Mouse (Mus musculus) testis, adult 2 months (tissue): ENCODE data around the gene Shld1. TPM values are rescaled to one million over a fixed set of nuclear protein-coding genes. Genes with fewer than 3 reads are reported as not detected.
A peak's percentile ranks its signal among the peaks of the same experiment; 100 is the strongest.

Experiments
- H3K27ac ChIP-seq: fragments of 200-500 bp; 2 replicates; pipeline ENCODE4 v1.5.1; 2012; ENCODE audit warnings: low read depth, low read length; ENCODE audit not compliant: control insufficient read depth, insufficient read depth
- H3K27me3 ChIP-seq: fragments of 200-500 bp; 2 replicates; pipeline ENCODE4 v1.6.1; 2012; ENCODE audit warnings: mild to moderate bottlenecking, low read length, moderate library complexity; ENCODE audit not compliant: control insufficient read depth, insufficient read depth
- H3K36me3 ChIP-seq: fragments of 200-500 bp; 2 replicates; pipeline ENCODE4 v1.6.1; 2012; ENCODE audit warnings: mild to moderate bottlenecking, low read length; ENCODE audit not compliant: control insufficient read depth, insufficient read depth
- H3K4me1 ChIP-seq: fragments of 200-500 bp; 2 replicates; pipeline ENCODE4 v1.6.1; 2012; ENCODE audit warnings: low read length; ENCODE audit not compliant: control insufficient read depth, insufficient read depth
- H3K4me3 ChIP-seq: fragments of 200-500 bp; 2 replicates; pipeline ENCODE4 v1.5.1; 2012; ENCODE audit warnings: low read depth, mild to moderate bottlenecking, low read length, moderate library complexity, mixed read lengths; ENCODE audit not compliant: control insufficient read depth
- CTCF ChIP-seq: fragments of 200-500 bp; IDR thresholded peaks from 2 replicates; pipeline ENCODE4 v1.5.1; 2012; ENCODE audit warnings: low read depth, mild to moderate bottlenecking, inconsistent platforms, low read length, moderate library complexity; ENCODE audit not compliant: control insufficient read depth, insufficient read depth, insufficient replicate concordance
- POLR2A ChIP-seq: fragments of 200-500 bp; IDR thresholded peaks from 2 replicates; pipeline ENCODE4 v1.6.1; 2012; ENCODE audit warnings: low read depth, mild to moderate bottlenecking, inconsistent platforms, low read length, moderate library complexity; ENCODE audit not compliant: control insufficient read depth
- polyA plus RNA-seq: library from polyadenylated mRNA; depleted of rRNA; stranded (reverse); fragments of >200 nt; gene quantifications from 2 replicates; pipeline ENCODE4 v1.2.3, GENCODE M21; 2012; rRNA removed

The Shld1 gene
- polyA plus RNA-seq, 1 experiment: 2.7 TPM

DNA sequence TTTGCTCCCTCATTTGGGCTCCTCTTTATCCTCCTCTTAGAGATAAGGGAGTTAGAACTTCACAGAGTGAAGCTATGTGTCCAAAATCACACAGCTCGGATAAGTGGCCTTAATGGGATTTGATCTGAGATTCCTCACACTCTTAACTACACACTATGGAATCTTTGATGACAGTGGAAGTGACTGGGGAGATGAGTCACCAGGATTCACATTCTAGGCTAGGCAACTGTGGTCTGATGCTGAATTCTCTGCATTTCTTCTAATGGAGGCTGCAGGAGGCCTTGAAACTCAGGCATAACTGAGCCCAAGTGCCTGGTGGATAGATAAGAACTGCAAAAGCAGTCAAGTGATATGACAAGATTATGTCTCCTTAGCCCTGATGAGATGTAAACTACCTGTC is 84.1 kb downstream of the Shld1 start:
- no peak for TF ChIP-seq POLR2A
- no peak for TF ChIP-seq CTCF
- Histone ChIP-seq H3K27me3 (no peaks in the 10 kb centered on the region), H3K4me1 (no peaks in the 10 kb centered on the region), H3K4me3 (no peak overlapping the region), H3K27ac (no peak overlapping the region), H3K36me3 (no peaks in the 10 kb centered on the region)

- no peaks in the 10 kb centered on the region for H3K36me3 ChIP-seq
- H3K27me3 ChIP-seq: no peaks in the 10 kb centered on the region
- no peak within 1 kb of the TSS for H3K27ac ChIP-seq
- no peaks in the 10 kb centered on the region for H3K4me1 ChIP-seq
- TF ChIP-seq POLR2A (no peak), CTCF (no peak)
- peak within 1 kb of the TSS; percentile 54 for H3K4me3 ChIP-seq
Observed at GRCm38 (mm10) chr2:132780978-132781377, 94.2 kb downstream of the Shld1 start, which contains the start of gene Chgb. Gene Chgb (plus strand): TSS chr2:132781278.

DNA sequence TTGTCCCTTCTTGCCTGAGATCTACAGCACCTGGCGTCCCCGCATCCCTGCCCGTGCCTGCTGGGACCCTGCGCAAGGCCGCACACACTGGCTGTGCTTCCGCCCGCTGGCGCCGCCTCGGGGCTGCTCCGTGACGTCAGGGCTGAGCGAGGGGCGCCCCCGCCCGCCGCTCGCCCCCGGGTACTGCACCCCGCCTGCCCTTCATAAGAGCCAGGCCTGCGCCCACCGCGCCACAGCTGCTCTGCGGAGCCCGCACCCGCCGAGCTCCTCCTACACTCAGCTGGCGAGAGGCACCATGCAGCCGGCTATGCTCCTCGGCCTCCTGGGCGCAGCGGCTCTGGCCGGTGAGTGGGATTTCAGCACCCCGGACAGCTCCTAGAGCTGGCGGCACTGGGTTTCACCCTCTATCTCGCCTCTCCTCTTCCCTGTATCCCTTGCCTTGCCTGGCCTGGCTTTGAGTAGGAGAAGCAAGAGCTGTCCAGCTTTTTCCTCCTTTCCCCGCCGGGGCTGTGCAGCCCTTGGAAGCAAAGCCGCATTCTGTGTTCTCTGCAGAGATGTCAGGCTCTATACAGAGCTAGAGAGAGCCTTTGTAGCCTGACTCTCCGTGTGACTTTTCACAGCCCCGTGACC is 94.8 kb downstream of the Shld1 start:
- Histone ChIP-seq H3K4me3 (peak overlapping the region; percentile 54), H3K27me3 (no peaks in the 10 kb centered on the region), H3K36me3 (no peaks in the 10 kb centered on the region), H3K27ac (no peak overlapping the region), H3K4me1 (no peaks in the 10 kb centered on the region)
- TF ChIP-seq CTCF: no peak
- no peak for TF ChIP-seq POLR2A

GRCm38 (mm10) chr2:132784039-132784438 is 97.3 kb downstream of the Shld1 start:
- H3K27me3 ChIP-seq: no peaks in the 10 kb centered on the region
- no peak overlapping the region for H3K27ac ChIP-seq
- no peak overlapping the region for H3K4me3 ChIP-seq
- no peaks in the 10 kb centered on the region for H3K36me3 ChIP-seq
- H3K4me1 ChIP-seq: no peaks in the 10 kb centered on the region
- TF ChIP-seq POLR2A (no peak), CTCF (no peak)

GRCm38 (mm10) chr2:132793441-132794203 is 106.9 kb downstream of the Shld1 start:
- Histone ChIP-seq H3K4me3 (peak overlapping the region; percentile 50), H3K36me3 (no peaks in the 10 kb centered on the region), H3K4me1 (peaks cover 12% of the 10 kb centered on the region), H3K27ac (no peak overlapping the region), H3K27me3 (no peaks in the 10 kb centered on the region)
- TF ChIP-seq POLR2A (no peak), CTCF (no peak)

DNA sequence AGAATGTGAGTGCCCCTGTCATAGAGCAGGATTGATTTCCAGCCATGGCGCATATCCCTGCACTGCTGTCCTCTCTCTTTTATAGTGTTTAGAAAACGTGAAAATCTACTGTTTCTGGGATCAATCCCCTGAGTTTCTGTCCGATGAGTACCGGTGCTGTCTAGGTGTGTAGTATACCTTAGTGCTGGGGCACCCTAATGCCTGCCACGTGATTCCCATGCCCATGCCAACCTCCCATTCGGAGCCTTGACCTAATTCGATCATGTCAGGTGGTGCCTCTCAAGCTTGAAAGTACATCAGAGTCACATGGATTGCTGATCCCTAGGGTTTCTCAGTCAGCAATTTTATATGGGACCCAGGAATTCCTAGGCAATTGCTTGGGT is 107.5 kb downstream of the Shld1 start:
- Histone ChIP-seq H3K4me1 (peaks cover 12% of the 10 kb centered on the region), H3K27me3 (no peaks in the 10 kb centered on the region), H3K27ac (no peak overlapping the region), H3K4me3 (peak overlapping the region; percentile 50), H3K36me3 (no peaks in the 10 kb centered on the region)
- no peak for TF ChIP-seq CTCF
- no peak for TF ChIP-seq POLR2A

Other genes starting within 250 kb of the Shld1 start
- 12.8 and 18.4 TPM in 2 replicates for gene Gpcpd1, start 99.2 kb upstream of the Shld1 start, polyA plus RNA-seq
- 2.1 and 2.5 TPM in 2 replicates for gene Chgb, start 94.3 kb downstream of the Shld1 start, polyA plus RNA-seq
- 3.7 and 4.3 TPM in 2 replicates for gene Trmt6, start 129.1 kb downstream of the Shld1 start, polyA plus RNA-seq
- gene Mcm8, start 129.2 kb downstream of the Shld1 start, polyA plus RNA-seq: 3.0 and 3.2 TPM in 2 replicates
- 115 and 182 TPM in 2 replicates for gene Crls1, start 159.7 kb downstream of the Shld1 start, polyA plus RNA-seq
- gene Lrrn4, start 194.0 kb downstream of the Shld1 start, polyA plus RNA-seq: 3.9 and 4.3 TPM in 2 replicates